Mouse (Mus musculus): ENCODE measurements around the gene Apbb2. TPM values are rescaled to one million over a fixed set of nuclear protein-coding genes. Genes with fewer than 3 reads are reported as not detected.

The Apbb2 gene
- polyA plus RNA-seq, 1 experiment from 2014 or later = 49.8 TPM

DNA sequence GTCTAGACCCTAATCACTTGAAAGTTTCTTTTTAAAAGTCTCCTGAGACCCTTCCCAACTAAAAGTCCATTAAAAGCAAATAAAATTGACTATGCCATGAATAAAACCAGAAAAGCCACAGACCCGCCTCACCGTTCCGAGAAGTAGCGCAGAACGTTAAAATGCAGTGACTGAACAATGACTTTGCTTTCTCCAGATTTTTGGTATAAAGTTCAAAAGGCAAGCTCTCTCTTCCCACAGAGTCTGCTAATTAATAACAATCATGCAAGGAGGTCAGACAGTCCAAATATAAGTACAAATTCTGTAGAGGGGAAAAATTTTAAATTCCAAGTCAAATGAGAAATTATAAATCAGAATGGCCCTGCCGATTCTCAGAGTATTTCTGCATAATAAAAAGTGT is 103.9 kb downstream of the Apbb2 start:
- ATAC-seq (ENCODE audit: borderline replicate concordance, extremely low read depth, low FRiP score, low TSS enrichment) = no peak
- Histone ChIP-seq H3K9me3 (no peaks in the 10 kb centered on the region), H3K4me3 (no peak overlapping the region), H3K27ac (no peak overlapping the region), H3K36me3 (no peaks in the 10 kb centered on the region), H3K4me2 (no peak overlapping the region), H3K27me3 (no peaks in the 10 kb centered on the region), H3K4me1 (peaks cover 16% of the 10 kb centered on the region), H3K9ac (no peak overlapping the region)
- 87% methylated on average over 6 of the region's 6 CpGs for whole genome bisulfite sequencing

DNA sequence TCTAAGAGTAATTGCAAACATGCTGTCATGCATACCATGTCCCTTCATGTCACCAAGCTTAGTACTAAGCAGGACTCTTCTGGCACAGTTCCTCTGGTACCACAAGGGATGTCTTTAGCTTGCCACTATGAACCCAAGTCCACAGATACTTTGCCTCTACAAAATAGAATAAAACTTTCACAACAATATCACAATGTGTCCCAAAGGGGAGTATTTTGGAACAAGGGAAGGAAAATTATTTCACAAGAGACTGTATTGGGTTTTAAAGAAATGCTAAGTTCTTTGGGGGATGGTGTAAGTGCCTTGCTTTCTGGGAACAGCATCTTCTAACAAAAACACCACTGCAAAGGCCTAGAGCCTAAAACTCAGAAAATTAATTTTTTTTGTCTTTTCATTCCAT is 105.2 kb downstream of the Apbb2 start:
- H3K27me3 ChIP-seq = no peaks in the 10 kb centered on the region
- H3K4me3 ChIP-seq = no peak overlapping the region
- no peak overlapping the region for H3K9ac ChIP-seq
- H3K27ac ChIP-seq = no peak overlapping the region
- H3K36me3 ChIP-seq = no peaks in the 10 kb centered on the region
- ATAC-seq (ENCODE audit: borderline replicate concordance, extremely low read depth, low FRiP score, low TSS enrichment) = no peak
- peaks cover 13% of the 10 kb centered on the region for H3K4me1 ChIP-seq
- no peaks in the 10 kb centered on the region for H3K9me3 ChIP-seq
- H3K4me2 ChIP-seq = no peak overlapping the region

DNA sequence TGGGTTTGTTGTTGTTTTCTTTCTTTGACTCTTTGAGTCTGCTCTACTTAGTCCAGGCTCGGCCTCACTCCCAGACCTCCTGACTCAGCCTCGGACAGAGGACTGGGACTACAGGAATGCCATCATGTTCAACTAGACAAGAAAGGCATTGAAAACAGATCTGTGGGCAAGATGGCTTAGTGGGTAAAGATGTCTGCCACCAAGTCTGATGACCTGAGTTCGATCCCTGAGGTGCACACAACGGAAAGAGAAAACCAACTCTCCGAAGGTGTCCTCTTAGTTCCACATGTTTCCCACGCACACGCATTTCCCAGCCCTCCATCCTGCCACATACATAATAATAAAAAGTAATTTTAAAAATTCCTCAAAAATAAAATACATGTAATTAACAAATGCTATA is 106.1 kb downstream of the Apbb2 start:
- no peak overlapping the region for H3K4me3 ChIP-seq
- H3K27me3 ChIP-seq = no peaks in the 10 kb centered on the region
- no peak overlapping the region for H3K27ac ChIP-seq
- H3K4me2 ChIP-seq = no peak overlapping the region
- H3K9ac ChIP-seq = no peak overlapping the region
- WGBS = 95% methylated on average over 7 of the region's 7 CpGs
- H3K9me3 ChIP-seq = no peaks in the 10 kb centered on the region
- ATAC-seq (ENCODE audit: borderline replicate concordance, extremely low read depth, low FRiP score, low TSS enrichment) = no peak
- H3K36me3 ChIP-seq = no peaks in the 10 kb centered on the region
- H3K4me1 ChIP-seq = peaks cover 5% of the 10 kb centered on the region; the same call in 1 of the 2 replicates

DNA sequence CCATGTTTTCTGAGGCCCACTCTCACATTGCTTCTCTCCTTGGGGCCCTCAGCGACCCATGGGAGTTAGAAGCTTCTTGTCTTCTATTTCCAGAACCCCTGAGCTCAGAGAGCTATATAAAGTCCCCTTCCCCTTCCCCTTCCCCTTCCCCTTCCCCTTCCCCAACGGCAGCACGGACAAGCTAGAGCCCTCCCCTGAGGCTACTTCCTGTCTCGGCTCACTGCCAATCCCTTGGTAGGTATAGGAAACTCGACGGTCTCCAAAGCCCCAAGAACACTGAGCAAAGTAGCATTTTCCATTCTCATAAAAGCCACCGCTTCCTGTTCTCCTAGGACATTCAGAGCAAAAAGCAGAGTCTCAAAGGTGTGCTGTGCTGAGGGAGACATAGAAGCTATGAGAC is 107.9 kb downstream of the Apbb2 start:
- Histone ChIP-seq H3K27me3 (no peaks in the 10 kb centered on the region), H3K4me2 (no peak overlapping the region), H3K27ac (no peak overlapping the region), H3K4me3 (no peak overlapping the region), H3K36me3 (no peaks in the 10 kb centered on the region), H3K9me3 (no peaks in the 10 kb centered on the region), H3K4me1 (0 out of 2 replicates have a peak, but pooled peaks cover 3% of the 10 kb centered on the region), H3K9ac (no peak overlapping the region)
- ATAC-seq (ENCODE audit: borderline replicate concordance, extremely low read depth, low FRiP score, low TSS enrichment) = no peak
- 76% methylated on average over 5 of the region's 7 CpGs for WGBS

DNA sequence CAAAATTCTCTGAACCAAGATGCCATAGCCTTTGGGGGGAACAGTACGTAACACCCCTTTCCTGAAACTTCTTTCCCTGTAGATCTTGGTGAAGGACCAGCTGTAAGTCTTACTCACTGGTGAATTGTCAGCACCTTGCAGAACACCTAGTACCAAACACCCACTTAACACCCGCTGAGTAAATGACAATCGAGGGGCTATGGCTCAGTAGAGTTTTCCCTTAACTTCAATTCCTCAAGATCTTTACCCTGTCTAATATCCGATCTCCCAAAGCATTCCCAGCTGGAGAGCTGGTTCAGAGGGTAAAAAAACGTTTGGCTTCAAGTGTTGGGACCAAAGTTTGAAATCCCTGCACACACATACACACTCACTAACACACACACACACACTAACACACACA is 109.4 kb downstream of the Apbb2 start:
- 67% methylated on average over 5 of the region's 5 CpGs for WGBS

DNA sequence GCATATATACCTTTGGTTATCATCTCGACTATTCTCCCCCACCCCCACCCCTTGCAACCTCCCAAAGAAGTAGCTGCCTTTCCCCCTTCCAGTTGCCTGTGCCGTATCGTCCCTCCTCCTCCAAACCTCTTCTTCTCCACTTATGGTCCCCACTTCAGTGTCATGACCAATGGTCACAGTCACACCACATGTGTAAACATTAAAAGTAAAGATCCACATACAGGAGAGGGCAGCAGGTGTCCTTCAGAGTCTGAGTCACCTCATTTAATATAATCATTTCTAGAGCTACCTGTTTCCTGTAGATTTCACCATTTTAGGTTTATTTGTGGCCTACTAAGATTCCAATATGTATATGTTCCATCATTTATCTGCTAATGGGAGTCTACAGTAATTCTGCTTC is 113.0 kb downstream of the Apbb2 start:
- Histone ChIP-seq H3K4me3 (no peak overlapping the region), H3K36me3 (no peaks in the 10 kb centered on the region), H3K9ac (no peak overlapping the region), H3K4me2 (no peak overlapping the region), H3K27ac (no peak overlapping the region), H3K27me3 (no peaks in the 10 kb centered on the region), H3K9me3 (no peaks in the 10 kb centered on the region), H3K4me1 (peaks cover 27% of the 10 kb centered on the region)
- WGBS = 69% methylated on average over 3 of the region's 3 CpGs
- ATAC-seq (ENCODE audit: borderline replicate concordance, extremely low read depth, low FRiP score, low TSS enrichment) = no peak

More for the DNA sequence above, 109.4 kb downstream of the Apbb2 start:
- Histone ChIP-seq H3K4me1 (peaks cover 18% of the 10 kb centered on the region), H3K27me3 (no peaks in the 10 kb centered on the region), H3K9me3 (no peaks in the 10 kb centered on the region), H3K9ac (no peak overlapping the region), H3K27ac (no peak overlapping the region), H3K4me3 (no peak overlapping the region), H3K4me2 (no peak overlapping the region), H3K36me3 (no peaks in the 10 kb centered on the region)
- no peak for ATAC-seq (ENCODE audit: borderline replicate concordance, extremely low read depth, low FRiP score, low TSS enrichment)

DNA sequence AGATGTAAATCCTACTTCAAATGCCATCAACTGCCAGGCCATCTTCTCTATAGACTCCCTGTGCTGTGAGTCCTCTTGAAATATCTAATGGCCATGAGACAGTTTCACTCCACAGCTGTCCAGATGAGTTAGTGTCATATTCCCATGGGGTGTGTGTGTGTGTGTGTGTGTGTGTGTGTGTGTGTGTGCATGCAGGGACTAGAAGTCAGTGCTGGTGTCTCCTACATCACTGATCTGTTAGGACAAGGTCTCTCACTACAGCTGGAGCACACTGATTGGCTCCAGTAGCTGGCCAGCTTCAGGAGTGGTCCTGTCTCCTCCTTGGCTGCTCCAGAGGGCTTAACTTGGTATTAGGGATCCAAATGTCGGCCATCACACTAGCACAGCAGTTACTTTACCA is 113.5 kb downstream of the Apbb2 start:
- ATAC-seq (ENCODE audit: borderline replicate concordance, extremely low read depth, low FRiP score, low TSS enrichment) = no peak
- Histone ChIP-seq H3K4me2 (no peak overlapping the region), H3K9me3 (no peaks in the 10 kb centered on the region), H3K27me3 (no peaks in the 10 kb centered on the region), H3K4me1 (peaks cover 27% of the 10 kb centered on the region), H3K9ac (no peak overlapping the region), H3K27ac (no peak overlapping the region), H3K4me3 (no peak overlapping the region), H3K36me3 (no peaks in the 10 kb centered on the region)
- 45% methylated on average over 1 of the region's 1 CpGs for WGBS

DNA sequence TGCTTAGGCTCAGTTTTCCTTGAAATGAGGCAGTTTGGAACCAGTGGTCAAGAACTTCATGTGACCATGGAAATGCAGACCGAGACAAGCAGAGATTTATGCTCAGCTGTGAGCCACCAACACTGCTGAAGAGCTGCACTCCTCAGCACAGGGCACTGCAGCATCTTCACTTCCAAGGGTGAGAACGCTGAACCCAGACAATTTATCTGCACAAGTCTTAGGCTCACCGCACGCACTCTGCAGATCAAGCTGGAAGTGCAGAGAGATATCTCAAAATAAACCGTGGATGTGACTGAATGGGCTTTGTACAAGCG is 114.2 kb downstream of the Apbb2 start:
- ATAC-seq (ENCODE audit: borderline replicate concordance, extremely low read depth, low FRiP score, low TSS enrichment) = 0 out of 2 replicates have a peak, but pooled peaks have one; percentile 5
- Histone ChIP-seq H3K4me1 (peaks cover 27% of the 10 kb centered on the region), H3K9ac (no peak overlapping the region), H3K4me3 (no peak overlapping the region), H3K36me3 (no peaks in the 10 kb centered on the region), H3K9me3 (no peaks in the 10 kb centered on the region), H3K27ac (peak overlapping the region; percentile 63), H3K27me3 (no peaks in the 10 kb centered on the region), H3K4me2 (peak overlapping the region; percentile 12; the same call in 1 of the 2 replicates)
- 18% methylated on average over 6 of the region's 6 CpGs for WGBS

DNA sequence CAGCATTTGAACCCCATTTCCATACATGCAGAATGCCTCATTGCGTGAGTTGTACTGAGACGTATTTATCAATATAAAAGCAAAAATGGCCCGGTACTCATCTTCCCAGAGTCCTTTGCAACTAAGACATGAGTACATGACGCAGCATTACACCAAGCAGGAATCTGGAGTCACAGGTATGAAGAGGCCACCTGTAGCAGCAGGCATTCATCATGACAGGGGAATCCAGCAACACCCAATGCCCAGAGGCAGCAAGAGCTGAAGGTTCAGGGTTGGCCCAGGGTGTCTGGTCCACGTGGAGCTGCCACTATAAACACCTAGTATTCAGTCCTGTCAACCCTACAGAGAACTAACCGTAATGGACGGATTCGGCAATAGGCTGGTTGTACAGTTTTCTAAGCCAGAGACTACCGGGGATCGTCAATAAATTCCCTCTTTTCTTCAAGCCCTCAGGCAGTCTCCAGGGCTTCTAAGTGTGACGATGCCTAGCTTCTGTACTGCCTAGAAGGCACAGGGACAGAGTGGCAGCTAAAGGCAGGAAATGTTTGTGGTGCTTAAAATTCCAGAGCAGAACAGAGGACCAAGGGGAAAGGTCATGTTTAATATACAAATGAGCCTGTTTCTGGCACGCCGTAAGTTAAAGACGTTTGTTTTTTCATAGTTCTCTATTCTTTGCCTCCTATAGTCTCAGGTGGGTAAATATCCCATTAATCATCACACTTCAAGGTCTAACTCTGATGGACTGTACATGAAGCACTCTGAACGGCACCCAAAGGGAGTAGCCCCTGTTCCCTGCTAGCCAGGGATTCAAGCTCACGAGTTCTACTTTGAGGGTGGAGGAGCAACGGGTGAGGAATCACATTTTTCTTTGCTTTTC is 114.8 kb downstream of the Apbb2 start:
- Histone ChIP-seq H3K9ac (no peak overlapping the region), H3K4me3 (no peak overlapping the region)

DNA sequence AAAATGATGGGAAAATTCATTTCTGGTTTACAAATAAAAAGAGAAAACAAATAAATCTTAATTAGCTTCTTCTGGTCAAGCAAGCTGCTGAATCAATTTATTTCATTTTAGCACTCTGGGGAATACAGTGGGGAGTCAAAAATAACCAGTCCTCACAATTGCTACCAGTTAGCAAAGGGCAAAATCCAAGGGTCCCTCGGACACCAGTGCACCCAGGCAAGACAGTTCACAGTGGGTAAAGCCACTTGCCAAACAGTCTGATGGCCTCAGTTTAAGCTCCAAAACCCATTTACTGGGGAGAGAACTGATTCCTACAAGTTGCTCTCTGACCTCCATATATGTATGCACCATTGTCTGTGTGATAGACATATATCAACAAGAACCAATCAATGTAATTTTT is 115.6 kb downstream of the Apbb2 start:
- no peak overlapping the region for H3K9ac ChIP-seq
- no peaks in the 10 kb centered on the region for H3K27me3 ChIP-seq
- no peak overlapping the region for H3K4me2 ChIP-seq
- 85% methylated on average over 1 of the region's 1 CpGs for WGBS
- no peak overlapping the region for H3K4me3 ChIP-seq
- ATAC-seq (ENCODE audit: borderline replicate concordance, extremely low read depth, low FRiP score, low TSS enrichment) = no peak
- H3K4me1 ChIP-seq = peaks cover 30% of the 10 kb centered on the region
- no peaks in the 10 kb centered on the region for H3K36me3 ChIP-seq
- no peaks in the 10 kb centered on the region for H3K9me3 ChIP-seq
- H3K27ac ChIP-seq = peak overlapping the region; percentile 63; the same call in 1 of the 2 replicates

More for the DNA sequence above, 114.8 kb downstream of the Apbb2 start:
- Histone ChIP-seq H3K27me3 (no peaks in the 10 kb centered on the region), H3K9me3 (no peaks in the 10 kb centered on the region), H3K4me1 (peaks cover 27% of the 10 kb centered on the region), H3K4me2 (peak overlapping the region; percentile 12; the same call in 1 of the 2 replicates), H3K27ac (peak overlapping the region; percentile 63), H3K36me3 (no peaks in the 10 kb centered on the region)
- WGBS = 21% methylated on average over 17 of the region's 17 CpGs
- ATAC-seq (ENCODE audit: borderline replicate concordance, extremely low read depth, low FRiP score, low TSS enrichment) = peak; percentile 87

DNA sequence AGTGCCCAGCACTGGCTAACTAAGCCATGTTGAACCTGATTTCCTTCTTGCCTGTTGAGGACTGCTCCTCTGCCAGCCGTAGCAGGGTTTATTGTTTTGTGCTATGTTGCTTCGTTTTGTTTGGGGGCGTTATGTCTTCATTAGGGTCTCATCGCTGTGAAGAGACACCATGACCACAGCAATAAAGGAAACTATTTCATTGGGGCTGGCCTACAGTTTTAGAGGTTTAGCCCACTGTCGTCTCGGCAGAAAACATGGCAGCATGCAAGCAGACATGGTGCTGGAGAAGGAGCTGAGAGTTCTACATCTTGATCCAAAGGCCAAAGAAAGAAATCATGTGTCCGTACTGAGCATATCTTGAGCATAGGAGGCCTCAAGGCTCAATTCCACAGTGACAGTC is 119.0 kb downstream of the Apbb2 start:
- Histone ChIP-seq H3K36me3 (no peaks in the 10 kb centered on the region), H3K27ac (no peak overlapping the region), H3K4me2 (no peak overlapping the region), H3K27me3 (no peaks in the 10 kb centered on the region), H3K4me1 (peaks cover 54% of the 10 kb centered on the region), H3K9ac (no peak overlapping the region), H3K4me3 (no peak overlapping the region), H3K9me3 (no peaks in the 10 kb centered on the region)
- no peak for ATAC-seq (ENCODE audit: borderline replicate concordance, extremely low read depth, low FRiP score, low TSS enrichment)
- WGBS = 94% methylated on average over 7 of the region's 7 CpGs

DNA sequence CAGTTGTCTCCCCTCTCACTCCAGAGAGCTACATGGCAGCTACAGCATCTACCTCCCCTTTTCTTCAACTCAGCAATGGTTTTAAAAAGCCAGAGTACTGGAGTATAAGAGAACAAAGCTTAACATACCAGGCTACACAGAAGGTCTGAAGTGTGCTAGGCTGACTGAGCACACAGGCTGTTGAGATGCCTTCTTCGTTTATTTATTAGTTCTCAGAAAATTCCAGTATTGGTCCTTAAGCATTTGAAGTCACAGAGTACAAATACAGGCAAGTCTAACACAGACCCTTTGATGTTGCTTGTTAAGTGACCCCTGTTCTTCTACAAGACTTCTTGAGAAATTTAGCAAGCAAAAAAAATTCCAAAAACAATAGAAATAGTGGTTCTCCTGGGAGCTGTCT is 120.4 kb downstream of the Apbb2 start:
- H3K4me1 ChIP-seq = peaks cover 44% of the 10 kb centered on the region
- H3K27me3 ChIP-seq = no peaks in the 10 kb centered on the region
- no peak overlapping the region for H3K4me3 ChIP-seq
- H3K36me3 ChIP-seq = no peaks in the 10 kb centered on the region
- H3K9ac ChIP-seq = no peak overlapping the region
- H3K4me2 ChIP-seq = peak overlapping the region; percentile 23; the same call in 1 of the 2 replicates
- peak overlapping the region; percentile 82 for H3K27ac ChIP-seq
- no peaks in the 10 kb centered on the region for H3K9me3 ChIP-seq
- ATAC-seq (ENCODE audit: borderline replicate concordance, extremely low read depth, low FRiP score, low TSS enrichment) = no peak
- 47% methylated on average over 1 of the region's 1 CpGs for WGBS

All from lung, embryonic 15.5 days (tissue).